Mouse (Mus musculus) megakaryocyte-erythroid progenitor cell, adult 5-6 weeks (primary cell): ENCODE data around the gene Cbarp. TPM values are rescaled to one million over a fixed set of nuclear protein-coding genes. Genes with fewer than 3 reads are reported as not detected.

ENCODE experiments used
- ATAC-seq: replicated peaks from 2 replicates; pipeline ENCODE4 v1.8.0; 2016; ENCODE audit warnings: mild to moderate bottlenecking, inconsistent platforms; ENCODE audit not compliant: severe bottlenecking, poor library complexity, low FRiP score, low TSS enrichment
- total RNA-seq, 2 experiments: library from RNA; stranded (forward) in 1 of 2; stranded (reverse) in 1 of 2; fragments of 200-1000, 215-1000 nt in 1 of 2; fragments of >200 nt in 1 of 2; fragmentation: Nextera tagmentation in 1 of 2; gene quantifications; 2 replicates each; pipeline ENCODE4 v1.2.3; 2014 to 2017

Gene Cbarp
- total RNA-seq, 2 experiments from 2014 or later, result 10.5 TPM; not detected in 1

GRCm38 (mm10) chr10:80159021-80159560 lies 18.5 kb upstream of the Cbarp start:
- ATAC-seq, result peak; percentile 10

- no peak for ATAC-seq
These were observed 17.8 kb upstream of the Cbarp start for GRCm38 (mm10) chr10:80158307-80158986.

- no peak for ATAC-seq
These were observed 16.7 kb upstream of the Cbarp start for GRCm38 (mm10) chr10:80157141-80157929.

GRCm38 (mm10) chr10:80156752-80157053 lies 16.1 kb upstream of the Cbarp start:
- no peak for ATAC-seq

- ATAC-seq, result no peak
These were observed 15.5 kb upstream of the Cbarp start for GRCm38 (mm10) chr10:80156002-80156751.

GRCm38 (mm10) chr10:80155277-80155676 lies 14.6 kb upstream of the Cbarp start:
- ATAC-seq, result no peak

- no peak for ATAC-seq
These were observed 13.7 kb upstream of the Cbarp start for GRCm38 (mm10) chr10:80154384-80154783.

GRCm38 (mm10) chr10:80153713-80154112 lies 13.1 kb upstream of the Cbarp start:
- ATAC-seq, result no peak

- no peak for ATAC-seq
These were observed 12.2 kb upstream of the Cbarp start for GRCm38 (mm10) chr10:80152873-80153260.

GRCm38 (mm10) chr10:80152071-80152872 lies 11.6 kb upstream of the Cbarp start:
- ATAC-seq, result no peak

- no peak for ATAC-seq
These were observed 10.8 kb upstream of the Cbarp start for GRCm38 (mm10) chr10:80151211-80152034.

GRCm38 (mm10) chr10:80150226-80151210 lies 9.9 kb upstream of the Cbarp start:
- no peak for ATAC-seq

GRCm38 (mm10) chr10:80149291-80150225 lies 8.9 kb upstream of the Cbarp start:
- peak; percentile 62 for ATAC-seq

GRCm38 (mm10) chr10:80148610-80149290 lies 8.1 kb upstream of the Cbarp start:
- peak; percentile 50 for ATAC-seq

GRCm38 (mm10) chr10:80147719-80148601 lies 7.3 kb upstream of the Cbarp start, which contains the start of gene Midn:
Gene Midn (plus strand): TSS chr10:80148272.
- ATAC-seq, result peak; percentile 7; the same call in 1 of the 2 replicates
